Mouse (Mus musculus): Measurements from ENCODE around the gene Cfap61.

- TF ChIP-seq EP300 (optimal IDR thresholded peaks at IDR 0.05) (no peak), CTCF (IDR thresholded peaks at IDR 0.05; ENCODE audit: low read depth) (no peak)
Observed at GRCm38 (mm10) chr2:146022846-146023245, 88.3 kb downstream of the Cfap61 start.

Data from stomach, postnatal 0 days (tissue).